Mouse (Mus musculus): Measurements from ENCODE around the gene Sac3d1. TPM values are rescaled to one million over a fixed set of nuclear protein-coding genes. Genes with fewer than 3 reads are reported as not detected.

Sac3d1 gene
- total and polyA plus RNA-seq, 3 experiments: 44.4 to 49.3 TPM; not detected in 1

DNA sequence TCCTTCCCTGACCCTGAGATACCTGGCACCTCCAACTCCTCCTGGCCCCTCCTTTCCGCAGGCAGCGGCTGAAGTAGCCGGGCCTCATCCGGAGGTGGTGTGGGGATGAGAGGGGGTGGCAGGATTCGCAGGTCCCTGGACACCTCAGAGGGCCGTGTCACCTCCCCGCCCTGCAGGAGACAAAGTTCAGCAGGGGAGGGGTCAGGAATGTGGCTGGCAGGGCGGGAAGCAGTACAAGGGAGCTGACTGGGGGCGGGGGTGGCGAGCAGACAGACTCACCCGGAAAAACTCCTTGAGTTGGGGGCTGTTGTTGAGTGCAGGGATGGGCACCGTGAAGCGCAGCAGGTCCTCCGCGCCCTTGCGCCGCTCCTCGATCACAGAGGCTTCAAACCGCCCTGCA lies 3.3 kb upstream of the Sac3d1 start:
- peaks cover 0 to 7% of the 10 kb centered on the region in 2 experiments; a peak in 2 of 4 replicates for H3K36me3 ChIP-seq (ENCODE audit: control insufficient read depth in 1 of 2, insufficient read depth in 2 of 2, low read length in 2 of 2)
- no peak overlapping the region for H3K4me3 ChIP-seq (ENCODE audit: control insufficient read depth in 1 of 2, insufficient read depth in 1 of 2, low read depth in 2 of 2, low read length in 2 of 2)
- H3K27ac ChIP-seq (ENCODE audit: control insufficient read depth, low read depth, low read length): no peak overlapping the region
- no peak overlapping the region for H3K9ac ChIP-seq (ENCODE audit: control insufficient read depth, low read depth, low read length, poor library complexity, severe bottlenecking)
- H3K4me1 ChIP-seq (ENCODE audit: control insufficient read depth in 1 of 2, insufficient read depth in 2 of 2, low read length in 2 of 2): peaks cover under 1 to 4% of the 10 kb centered on the region in 2 experiments; a peak in 3 of 4 replicates
- peaks cover 15% of the 10 kb centered on the region for H3K79me2 ChIP-seq (ENCODE audit: control insufficient read depth, insufficient read depth, low read length, poor library complexity)
- TF ChIP-seq NELFE (IDR thresholded peaks at IDR 0.05; ENCODE audit: low read depth, low read length) (no peak), MEF2A (IDR thresholded peaks at IDR 0.05; ENCODE audit: extremely low read depth, insufficient replicate concordance, low read depth, low read length, poor library complexity, severe bottlenecking) (no peak), ZNF384 (IDR thresholded peaks at IDR 0.05; ENCODE audit: low read depth, low read length) (no peak), HCFC1 (IDR thresholded peaks at IDR 0.05; ENCODE audit: low read depth, low read length) (no peak), SMC3 (IDR thresholded peaks at IDR 0.05; ENCODE audit: low read depth, low read length) (no peak), BHLHE40 (IDR thresholded peaks at IDR 0.05; ENCODE audit: borderline replicate concordance, low read depth, low read length) (no peak), ZMIZ1 (IDR thresholded peaks at IDR 0.05; ENCODE audit: low read depth, low read length) (no peak), KAT2A (conservative IDR thresholded peaks at IDR 0.05; ENCODE audit: low read depth, low read length) (no peak), TAL1 (IDR thresholded peaks at IDR 0.05; ENCODE audit: low read length) (no peak), POLR2A (IDR thresholded peaks at IDR 0.05; ENCODE audit: control insufficient read depth in 1 of 2, insufficient read depth in 1 of 2, low read depth in 1 of 2, low read length in 2 of 2, poor library complexity in 1 of 2) (no peak), TBP (IDR thresholded peaks at IDR 0.05; ENCODE audit: low read depth, low read length) (no peak), USF1 (IDR thresholded peaks at IDR 0.05; ENCODE audit: low read depth, low read length) (no peak), USF2 (IDR thresholded peaks at IDR 0.05; ENCODE audit: borderline replicate concordance in 1 of 2, insufficient read depth in 1 of 2, low read depth in 1 of 2, low read length in 2 of 2) (no peak), E2F4 (IDR thresholded peaks at IDR 0.05; ENCODE audit: borderline replicate concordance, low read depth, low read length) (no peak), MYB (IDR thresholded peaks at IDR 0.05; ENCODE audit: low read depth, low read length) (no peak), POLR2AphosphoS5 (IDR thresholded peaks at IDR 0.05; ENCODE audit: borderline replicate concordance, low read depth, low read length) (no peak), GATA1 (IDR thresholded peaks at IDR 0.05; ENCODE audit: low read depth, low read length) (no peak), TCF12 (IDR thresholded peaks at IDR 0.05; ENCODE audit: low read depth, low read length) (no peak)
- DNase-seq (ENCODE audit: low read depth, low spot score): no peak
- H3K27me3 ChIP-seq (ENCODE audit: control insufficient read depth in 1 of 2, insufficient read depth in 2 of 2, low read length in 2 of 2): no peaks in the 10 kb centered on the region
- H3K9me3 ChIP-seq (replicated peaks; ENCODE audit: insufficient read depth, low read length): no peaks in the 10 kb centered on the region

DNA sequence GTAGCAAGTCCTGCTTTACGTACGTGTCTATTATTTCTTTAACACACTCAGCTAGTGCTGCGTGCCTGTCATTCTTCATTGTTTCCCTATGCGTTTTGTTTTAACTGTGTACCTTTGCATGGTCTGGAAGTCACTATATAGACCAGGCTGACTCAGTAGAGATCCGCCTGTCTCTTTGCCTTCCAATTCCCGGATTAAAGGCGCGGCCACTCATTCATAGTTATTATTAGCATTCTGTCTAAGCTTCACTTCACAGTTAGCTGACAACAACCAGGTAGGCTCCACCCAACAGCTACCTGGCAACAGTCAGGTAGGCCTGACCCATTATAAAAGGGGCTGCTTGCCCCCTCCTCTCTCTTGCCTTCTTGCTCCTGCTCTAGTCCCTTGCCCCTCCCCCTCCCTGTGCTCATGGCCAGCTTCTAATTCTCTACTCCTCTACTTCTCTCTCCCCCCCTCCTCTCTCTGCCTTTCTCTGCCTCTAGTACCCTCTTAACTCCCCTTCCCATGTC lies 281 bp upstream of the Sac3d1 start:
- H3K36me3 ChIP-seq (ENCODE audit: control insufficient read depth in 1 of 2, insufficient read depth in 2 of 2, low read length in 2 of 2): peaks cover 0 to 10% of the 10 kb centered on the region in 2 experiments; a peak in 2 of 4 replicates
- H3K79me2 ChIP-seq (ENCODE audit: control insufficient read depth, insufficient read depth, low read length, poor library complexity): peaks cover 22% of the 10 kb centered on the region
- no peaks in the 10 kb centered on the region for H3K27me3 ChIP-seq (ENCODE audit: control insufficient read depth in 1 of 2, insufficient read depth in 2 of 2, low read length in 2 of 2)
- peak overlapping the region; percentile 60 to 74 for H3K4me3 ChIP-seq (ENCODE audit: control insufficient read depth in 1 of 2, insufficient read depth in 1 of 2, low read depth in 2 of 2, low read length in 2 of 2)
- peak; percentile 40 for DNase-seq (ENCODE audit: low read depth, low spot score)
- H3K9ac ChIP-seq (ENCODE audit: control insufficient read depth, low read depth, low read length, poor library complexity, severe bottlenecking): peak overlapping the region; percentile 48
- no peaks in the 10 kb centered on the region for H3K9me3 ChIP-seq (replicated peaks; ENCODE audit: insufficient read depth, low read length)
- peak overlapping the region; percentile 47 for H3K27ac ChIP-seq (ENCODE audit: control insufficient read depth, low read depth, low read length)
- H3K4me1 ChIP-seq (ENCODE audit: control insufficient read depth in 1 of 2, insufficient read depth in 2 of 2, low read length in 2 of 2): peaks cover 2 to 10% of the 10 kb centered on the region in 2 experiments; a peak in 2 of 4 replicates
- TF ChIP-seq ETS1 (IDR thresholded peaks at IDR 0.05; ENCODE audit: low read depth, low read length) (0 out of 2 replicates have a peak, but pooled peaks have one; percentile 1), E2F4 (IDR thresholded peaks at IDR 0.05; ENCODE audit: borderline replicate concordance, low read depth, low read length) (no peak), NRF1 (IDR thresholded peaks at IDR 0.05; ENCODE audit: insufficient read depth, low read depth, low read length, poor library complexity, severe bottlenecking) (no peak), CHD2 (IDR thresholded peaks at IDR 0.05; ENCODE audit: low read length) (no peak; the same call in 1 of the 2 replicates)

Measured in MEL (cell line).